Mouse (Mus musculus) left cerebral cortex, adult 2 months (tissue): ENCODE data around the gene Kdm8. TPM values are rescaled to one million over a fixed set of nuclear protein-coding genes. Genes with fewer than 3 reads are reported as not detected.

Source experiments
- DNase-seq, 2 experiments: peaks; one replicate each; pipeline ENCODE4 v3.0.0; 2021 to 2022; ENCODE audit warnings: low spot score in 2 of 2, mixed read lengths in 1 of 2; ENCODE audit errors: extremely low spot score in 1 of 2
- H3K27ac ChIP-seq: fragments of 200-600 bp; 2 replicates; pipeline ENCODE4 v1.8.1; 2022
- H3K4me3 ChIP-seq: fragments of 200-600 bp; 2 replicates; pipeline ENCODE4 v1.8.1; 2022
- CTCF ChIP-seq: fragments of 200-600 bp; IDR thresholded peaks from 2 replicates; pipeline ENCODE4 v1.8.1; 2022; ENCODE audit warnings: antibody characterized with exemption, mild to moderate bottlenecking, moderate library complexity
- intact Hi-C: fragments of 180-260 bp; cut with DNase I; formaldehyde crosslinking; loops from one replicate; pipeline ENCODE4 v1.15.1; 2025
- total RNA-seq, 2 experiments: library from RNA; stranded (reverse); gene quantifications; 2 replicates each; pipeline ENCODE4 v1.2.3; 2021

The Kdm8 gene
- total RNA-seq, 2 experiments from 2014 or later, result 4.2 to 4.7 TPM

GRCm38 (mm10) chr7:125489636-125490035, 45.2 kb downstream of the Kdm8 start:
- TF ChIP-seq CTCF, result no peak
- intact Hi-C loops, result loop anchor here (5.0 kb wide), 1 partner anchor 63 kb away; the partner anchor contains the start of gene Il4ra
- no peak for DNase-seq

GRCm38 (mm10) chr7:125490947-125491735, 46.7 kb downstream of the Kdm8 start, which contains the start of gene Nsmce1:
Gene Nsmce1, minus strand, starts transcription at chr7:125491596.
- peak; percentile 93 to 96 for DNase-seq
- peak; percentile 58 for TF ChIP-seq CTCF
- Histone ChIP-seq H3K4me3 (peak within 1 kb of the TSS; percentile 82), H3K27ac (peak within 1 kb of the TSS; percentile 94)
- intact Hi-C loops, result loop anchor here (5.0 kb wide), 1 partner anchor 61 kb away; the partner anchor contains the start of gene Il4ra

More at GRCm38 (mm10) chr7:125489636-125490035, 45.2 kb downstream of the Kdm8 start:
- no peak overlapping the region for H3K27ac ChIP-seq
- no peak overlapping the region for H3K4me3 ChIP-seq

GRCm38 (mm10) chr7:125491760-125492159, 47.3 kb downstream of the Kdm8 start:
- Histone ChIP-seq H3K27ac (peak overlapping the region; percentile 94), H3K4me3 (peak overlapping the region; percentile 82)
- no peak for TF ChIP-seq CTCF
- no peak for DNase-seq
- intact Hi-C loops, result loop anchor here (5.0 kb wide), 1 partner anchor 61 kb away; the partner anchor contains the start of gene Il4ra

GRCm38 (mm10) chr7:125492551-125492950, 48.1 kb downstream of the Kdm8 start:
- DNase-seq, result no peak
- intact Hi-C loops, result loop anchor here (5.0 kb wide), 1 partner anchor 60 kb away; the partner anchor contains the start of gene Il4ra
- Histone ChIP-seq H3K4me3 (no peak overlapping the region), H3K27ac (no peak overlapping the region)
- no peak for TF ChIP-seq CTCF

GRCm38 (mm10) chr7:125495864-125496440, 51.5 kb downstream of the Kdm8 start:
- no peak overlapping the region for H3K4me3 ChIP-seq
- H3K27ac ChIP-seq, result no peak overlapping the region
- intact Hi-C loops, result no loop called here
- DNase-seq, result no peak
- no peak for TF ChIP-seq CTCF

- Histone ChIP-seq H3K27ac (no peak overlapping the region), H3K4me3 (no peak overlapping the region)
- TF ChIP-seq CTCF, result no peak
- DNase-seq, result peak; percentile 31 to 40
- intact Hi-C loops, result no loop called here
Observed at GRCm38 (mm10) chr7:125499927-125500868, 55.7 kb downstream of the Kdm8 start.

- Histone ChIP-seq H3K27ac (no peak overlapping the region), H3K4me3 (no peak overlapping the region)
- no peak for TF ChIP-seq CTCF
- intact Hi-C loops, result no loop called here
- DNase-seq, result no peak
Observed at GRCm38 (mm10) chr7:125500879-125501278, 56.4 kb downstream of the Kdm8 start.

- no peak for TF ChIP-seq CTCF
- intact Hi-C loops, result no loop called here
- Histone ChIP-seq H3K27ac (no peak overlapping the region), H3K4me3 (no peak overlapping the region)
- no peak for DNase-seq
Observed at GRCm38 (mm10) chr7:125503374-125504092, 59.1 kb downstream of the Kdm8 start.

- Histone ChIP-seq H3K27ac (peak overlapping the region; percentile 48; the same call in 1 of the 2 replicates), H3K4me3 (no peak overlapping the region)
- intact Hi-C loops, result no loop called here
- DNase-seq, result peak in 1 of 2 experiments; percentile 55
- TF ChIP-seq CTCF, result no peak
Observed at GRCm38 (mm10) chr7:125504618-125505017, 60.1 kb downstream of the Kdm8 start.

- intact Hi-C loops, result no loop called here
- DNase-seq, result no peak
- H3K27ac ChIP-seq, result no peak overlapping the region
- no peak overlapping the region for H3K4me3 ChIP-seq
- TF ChIP-seq CTCF, result no peak
Observed at GRCm38 (mm10) chr7:125505568-125505967, 61.1 kb downstream of the Kdm8 start.

GRCm38 (mm10) chr7:125507279-125507678, 62.8 kb downstream of the Kdm8 start:
- intact Hi-C loops, result no loop called here
- H3K4me3 ChIP-seq, result no peak overlapping the region
- H3K27ac ChIP-seq, result no peak overlapping the region
- DNase-seq, result no peak
- no peak for TF ChIP-seq CTCF
